ENCODE assay signal across 9 mouse cellular contexts in the genomic region with DNA sequence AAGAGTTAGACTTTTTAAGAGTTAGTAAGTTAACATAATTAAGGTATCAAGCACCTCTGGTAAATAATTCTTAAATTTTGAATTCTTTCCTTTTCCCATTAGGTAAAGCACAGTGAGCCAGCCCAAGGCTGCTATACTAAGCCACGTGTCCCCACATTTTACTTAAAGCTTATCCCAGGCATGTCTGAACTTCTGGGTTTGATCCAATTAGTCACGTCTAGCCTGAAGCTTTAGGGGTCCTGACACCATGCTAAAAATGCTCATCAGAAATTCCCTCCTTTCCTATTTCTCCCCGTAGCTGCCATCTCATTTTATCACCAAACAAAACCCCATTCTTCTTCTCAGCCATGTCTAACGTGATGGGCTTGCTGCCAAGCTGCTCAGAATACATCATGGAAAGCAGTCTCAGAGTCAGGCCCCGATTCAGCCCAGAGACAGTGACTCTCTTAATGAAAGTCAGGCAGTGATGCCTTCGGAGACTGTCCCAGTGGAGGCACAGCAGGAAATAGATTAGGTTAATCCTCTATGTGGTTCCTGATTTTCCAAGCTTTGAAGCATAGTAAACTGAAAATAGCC.
DNase-seq lines count a peak whose midpoint lies in the region; ATAC-seq and TF ChIP-seq lines count a peak whose summit lies in the region.
"Had no signal": no experiment of that assay in that cellular context is flagged by ENCODE, and none has a peak within 500 bp of the region (broad histone marks: within the 10 kb centered on the region; RNA-seq: fewer than 3 reads in every experiment).

No protein-coding gene starts in this region.

- H3K4me3 ChIP-seq in kidney, embryonic 16.5 days (ENCODE audit: low read length), result no peak overlapping the region
- H3K4me3 ChIP-seq in liver, postnatal 0 days (ENCODE audit: low read depth, low read length), result no peak overlapping the region
- H3K4me3 ChIP-seq: megakaryocyte, embryonic 14.5 days had no signal

- TF ChIP-seq CTCF in liver, postnatal 0 days (IDR thresholded peaks at IDR 0.05; ENCODE audit: low read depth), result no peak

- no peak for ATAC-seq in kidney, embryonic 16.5 days (ENCODE audit: low FRiP score, low TSS enrichment)
- no peak for ATAC-seq in liver, postnatal 0 days

- no peaks in the 10 kb centered on the region for H3K9me3 ChIP-seq in kidney, embryonic 16.5 days (ENCODE audit: low read length)
- H3K9me3 ChIP-seq in liver, postnatal 0 days (ENCODE audit: low read length), result no peaks in the 10 kb centered on the region

- no peaks in the 10 kb centered on the region for H3K27me3 ChIP-seq in kidney, embryonic 16.5 days (ENCODE audit: insufficient read depth, low read length)
- no peaks in the 10 kb centered on the region for H3K27me3 ChIP-seq in liver, postnatal 0 days (ENCODE audit: insufficient read depth, low read length)
- H3K27me3 ChIP-seq: megakaryocyte, embryonic 14.5 days had no signal

- no peaks in the 10 kb centered on the region for H3K36me3 ChIP-seq in kidney, embryonic 16.5 days (ENCODE audit: insufficient read depth, low read length)
- no peaks in the 10 kb centered on the region for H3K36me3 ChIP-seq in liver, postnatal 0 days (replicated peaks; ENCODE audit: insufficient read depth, low read length)

- no peak for TF ChIP-seq EP300 in liver, postnatal 0 days (IDR thresholded peaks at IDR 0.05; ENCODE audit: low read depth)

- no peak overlapping the region for H3K27ac ChIP-seq in kidney, embryonic 16.5 days (ENCODE audit: low read length)
- no peak overlapping the region for H3K27ac ChIP-seq in liver, postnatal 0 days (ENCODE audit: low read depth)

- DNase-seq in heart, postnatal 4 days, result peak; percentile 32
- no peak for DNase-seq in heart, adult 8-10 months (ENCODE audit: low spot score)
- peak; percentile 16 to 22 for DNase-seq in cerebellum, postnatal 36 days
- peak; percentile 49 for DNase-seq in layer of hippocampus, adult 11-12 months (ENCODE audit: low spot score)
- DNase-seq in retina, embryonic 14.5 days (ENCODE audit: low spot score), result peak; percentile 3
- no peak for DNase-seq in urinary bladder, postnatal 14 days (ENCODE audit: low spot score)
- DNase-seq in liver, postnatal 0 days, result no peak

- no peaks in the 10 kb centered on the region for H3K4me1 ChIP-seq in kidney, embryonic 16.5 days (ENCODE audit: insufficient read depth, low read length)
- H3K4me1 ChIP-seq in liver, postnatal 0 days (ENCODE audit: insufficient read depth), result no peaks in the 10 kb centered on the region

- H3K9ac ChIP-seq in kidney, embryonic 16.5 days (replicated peaks; ENCODE audit: low read length), result no peak overlapping the region
- H3K9ac ChIP-seq in liver, postnatal 0 days (replicated peaks), result no peak overlapping the region

- H3K4me2 ChIP-seq in kidney, embryonic 16.5 days (replicated peaks; ENCODE audit: low read depth, low read length), result no peak overlapping the region
- H3K4me2 ChIP-seq in liver, postnatal 0 days (ENCODE audit: low read depth, low read length), result no peak overlapping the region

- 29% methylated on average over 6 of the region's 6 CpGs for WGBS in kidney, embryonic 16.5 days
- 41% methylated on average over 6 of the region's 6 CpGs for WGBS in liver, postnatal 0 days (ENCODE audit: insufficient replicate concordance)

Comparison
In these comparisons a context has a peak if more than half of its experiments do, and no peak if none do; other contexts are left out.
1. DNase-seq: peak in heart, postnatal 4 days (single experiment), cerebellum, postnatal 36 days (2 of 2), layer of hippocampus, adult 11-12 months (single experiment) and retina, embryonic 14.5 days (single experiment); none in heart, adult 8-10 months (single experiment), urinary bladder, postnatal 14 days (single experiment) and liver, postnatal 0 days (single experiment).